Mouse (Mus musculus) lung, postnatal 36 days (tissue): ENCODE measurements around the gene Cks1b.

Experiments
- DNase-seq: peaks from one replicate; pipeline ENCODE4 v3.0.0; 2022; ENCODE audit warnings: mixed read lengths

Cks1b gene

GRCm38 (mm10) chr3:89380711-89381110, 37.5 kb downstream of the Cks1b start:
- DNase-seq: no peak

DNA sequence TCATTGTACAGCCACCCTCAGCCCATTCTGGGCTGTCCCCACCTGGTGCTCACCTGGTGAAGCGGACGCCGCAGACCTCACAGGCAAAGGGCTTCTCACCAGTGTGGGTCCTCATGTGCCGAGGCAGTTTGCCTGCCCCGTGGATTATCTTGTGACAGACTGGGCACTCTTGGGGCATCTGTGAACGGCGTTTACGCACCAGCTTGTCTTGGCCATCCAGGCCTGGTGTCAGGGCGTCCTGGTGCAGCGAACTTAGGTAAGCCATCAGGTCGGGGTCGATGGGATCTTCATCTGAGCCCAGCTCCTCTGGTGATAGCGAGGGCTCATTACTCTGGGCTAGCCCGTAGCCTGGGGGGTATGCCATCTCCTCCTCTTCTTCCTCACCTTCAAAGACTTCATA, 37.9 kb downstream of the Cks1b start:
- no peak for DNase-seq

- no peak for DNase-seq
These were observed 38.6 kb downstream of the Cks1b start for GRCm38 (mm10) chr3:89379388-89380131.

GRCm38 (mm10) chr3:89378394-89379067, 39.7 kb downstream of the Cks1b start:
- peak; percentile 63 for DNase-seq

GRCm38 (mm10) chr3:89377831-89378230, 40.4 kb downstream of the Cks1b start:
- no peak for DNase-seq

GRCm38 (mm10) chr3:89373581-89374231, 44.5 kb downstream of the Cks1b start:
- DNase-seq: no peak

DNA sequence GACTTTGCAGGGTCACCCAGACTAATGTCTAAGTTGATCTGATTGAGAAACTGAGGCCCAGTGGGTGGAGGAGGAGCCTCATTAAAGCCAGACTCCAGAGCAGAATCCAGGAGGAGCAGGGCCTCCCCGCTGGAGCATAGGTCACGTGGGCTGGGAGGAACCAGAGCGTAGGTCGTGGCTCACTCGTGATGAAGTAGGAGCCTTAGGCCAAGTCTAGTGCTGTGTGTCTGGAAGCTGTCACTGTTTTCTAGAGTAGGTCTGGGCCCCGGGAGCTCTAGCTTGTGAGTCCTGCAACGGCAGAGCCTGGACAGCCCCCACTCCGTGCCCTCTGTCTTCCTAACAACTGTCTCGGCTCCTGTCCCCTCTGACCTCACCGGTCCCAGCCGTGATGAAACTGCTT, 50.8 kb downstream of the Cks1b start:
- DNase-seq: no peak

GRCm38 (mm10) chr3:89365486-89366414, 52.4 kb downstream of the Cks1b start:
- no peak for DNase-seq
